Mouse (Mus musculus): ENCODE measurements around the gene Snx29.
"Not testable (repeated sequence)": the region's sequence is repeated elsewhere in the genome, so short reads cannot be mapped to it uniquely, and the experiment has no call there.

The Snx29 gene

GRCm38 (mm10) chr16:11501138-11501537, 178.4 kb downstream of the Snx29 start:
- peak; percentile 14 for DNase-seq

GRCm38 (mm10) chr16:11501611-11502010, 178.9 kb downstream of the Snx29 start:
- no peak for DNase-seq

DNA sequence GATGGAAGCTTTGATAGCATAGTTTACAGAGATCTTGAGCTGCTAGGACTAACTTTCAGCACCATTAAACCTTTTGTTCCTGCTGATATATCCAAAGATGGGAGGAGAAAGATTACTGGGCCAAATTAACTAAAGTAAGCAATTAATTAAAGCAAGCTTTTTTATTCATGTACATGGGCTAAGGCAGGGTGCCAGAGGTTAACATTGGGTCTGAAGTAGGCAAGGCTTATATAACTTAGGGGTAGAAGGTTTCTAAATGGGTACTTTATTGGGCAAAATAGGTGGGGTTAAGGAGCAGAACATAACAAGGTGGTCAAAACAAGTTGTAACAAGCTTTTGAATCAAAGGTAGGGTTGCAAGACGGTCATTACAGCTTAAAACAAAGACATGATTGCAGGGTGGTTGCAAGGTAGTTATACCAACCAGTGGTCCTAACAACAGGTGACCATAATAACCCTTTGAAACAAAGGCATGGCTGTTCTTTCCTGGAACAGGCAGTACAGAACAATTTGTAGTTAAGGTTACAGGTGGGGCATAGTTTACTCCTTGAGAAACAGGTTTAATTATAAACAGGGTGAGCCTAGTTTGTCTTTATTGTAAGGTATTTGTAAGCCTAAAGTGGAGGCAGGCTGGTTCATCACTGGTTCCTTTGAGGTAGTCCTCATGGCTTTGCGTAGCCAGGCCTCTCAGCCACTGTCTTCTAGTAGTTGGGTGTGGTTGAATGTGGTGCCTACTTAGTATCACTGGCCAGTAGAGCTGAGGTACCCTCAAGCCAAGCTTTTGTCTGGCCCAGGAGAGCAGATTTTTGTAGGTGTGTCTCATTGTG, 182.2 kb downstream of the Snx29 start:
- no peak for DNase-seq

DNA sequence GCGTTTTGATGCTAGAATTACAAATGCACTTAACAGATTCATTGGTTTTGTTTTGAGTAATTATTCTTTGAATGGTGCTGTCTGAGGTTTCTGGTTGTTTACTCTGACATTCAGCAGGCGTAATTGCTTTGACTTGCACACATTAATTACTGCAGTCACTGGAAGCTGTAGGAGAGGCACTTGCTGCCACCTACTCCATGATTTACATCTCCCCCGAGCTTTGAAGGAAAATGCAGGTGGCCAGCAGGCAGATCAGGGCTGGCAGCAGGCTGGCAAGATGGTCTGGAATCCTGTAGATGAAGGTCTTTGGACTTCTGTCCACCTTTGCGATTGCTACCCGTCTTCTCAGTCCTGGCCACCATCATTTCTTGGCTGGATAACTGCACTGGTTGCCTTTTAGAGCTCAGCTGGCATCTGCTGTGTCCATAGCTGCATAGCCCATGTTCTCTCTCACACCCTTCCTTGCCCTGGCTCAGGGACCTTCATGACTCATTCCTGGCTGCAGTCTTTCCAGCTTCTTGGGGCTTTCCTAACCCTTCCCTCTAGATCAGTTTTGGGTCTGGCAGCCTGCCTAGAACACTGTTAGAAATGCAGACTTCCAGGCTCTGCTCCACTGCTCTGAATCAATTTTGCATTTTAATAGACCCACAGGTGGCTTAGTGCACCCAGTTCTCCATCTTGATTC, 182.9 kb downstream of the Snx29 start:
- no peak for DNase-seq

GRCm38 (mm10) chr16:11507188-11507731, 184.6 kb downstream of the Snx29 start:
- no peak for DNase-seq

DNA sequence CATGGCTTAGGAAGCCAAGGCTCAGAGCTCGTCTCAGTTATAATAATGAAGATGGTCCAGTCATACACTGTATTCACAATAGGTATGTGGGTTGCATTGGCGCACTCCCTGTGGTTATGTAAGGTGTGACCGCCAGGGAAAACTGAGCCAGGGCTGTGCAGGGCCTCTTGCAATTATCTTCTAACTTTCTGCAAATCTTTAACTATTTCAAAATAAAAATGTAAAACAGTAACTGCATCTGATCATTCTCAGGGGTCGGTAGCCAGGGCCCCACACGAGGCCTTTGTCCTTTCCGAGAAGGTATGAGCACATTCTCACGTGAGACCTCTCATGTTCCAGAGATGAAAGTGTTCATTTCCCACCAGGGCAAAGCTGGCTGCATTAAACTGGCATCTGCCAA, 185.6 kb downstream of the Snx29 start:
- DNase-seq: no peak

- no peak for DNase-seq
These were observed 187.7 kb downstream of the Snx29 start for GRCm38 (mm10) chr16:11510416-11510815.

GRCm38 (mm10) chr16:11510854-11511253, 188.1 kb downstream of the Snx29 start:
- DNase-seq: no peak

- not testable (repeated sequence) for DNase-seq
These were observed 189.0 kb downstream of the Snx29 start for GRCm38 (mm10) chr16:11511696-11512095.

GRCm38 (mm10) chr16:11516681-11517080, 194.0 kb downstream of the Snx29 start:
- no peak for DNase-seq

- DNase-seq: no peak
These were observed 194.7 kb downstream of the Snx29 start for GRCm38 (mm10) chr16:11517385-11517784.

DNA sequence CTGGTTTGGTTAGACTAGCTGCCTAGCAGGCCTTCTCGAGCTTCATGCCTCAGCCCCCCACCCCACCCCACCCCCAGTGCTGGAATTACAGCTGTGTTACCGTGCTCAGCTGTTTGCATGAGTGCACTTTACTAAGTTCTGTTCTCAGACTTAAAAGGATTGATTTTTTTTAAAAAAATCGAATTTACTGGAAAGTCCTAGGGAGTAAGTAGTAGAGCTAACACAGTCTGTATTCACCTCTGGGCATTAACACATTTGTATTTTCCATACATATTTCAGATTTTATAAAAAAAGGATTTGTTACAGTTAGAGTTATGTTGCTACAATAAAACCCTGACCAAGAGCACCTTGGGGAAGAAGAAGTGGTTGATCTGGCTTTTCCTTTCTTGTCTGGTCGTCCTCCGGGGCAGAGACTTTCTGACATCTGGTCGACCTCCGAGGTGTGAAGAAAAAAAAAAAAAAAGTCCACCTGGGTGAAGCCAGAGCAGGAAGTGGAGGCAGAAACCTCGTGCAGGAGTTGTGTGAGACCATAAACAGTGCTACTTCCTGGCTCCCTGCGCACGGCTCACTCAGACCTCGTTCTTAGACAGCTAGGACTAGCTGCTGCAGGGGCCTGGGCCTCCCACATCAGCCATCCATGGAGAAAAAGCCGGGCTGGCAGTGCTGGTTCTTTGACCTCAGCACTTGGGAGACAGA, 196.2 kb downstream of the Snx29 start:
- DNase-seq: peak; percentile 52

DNA sequence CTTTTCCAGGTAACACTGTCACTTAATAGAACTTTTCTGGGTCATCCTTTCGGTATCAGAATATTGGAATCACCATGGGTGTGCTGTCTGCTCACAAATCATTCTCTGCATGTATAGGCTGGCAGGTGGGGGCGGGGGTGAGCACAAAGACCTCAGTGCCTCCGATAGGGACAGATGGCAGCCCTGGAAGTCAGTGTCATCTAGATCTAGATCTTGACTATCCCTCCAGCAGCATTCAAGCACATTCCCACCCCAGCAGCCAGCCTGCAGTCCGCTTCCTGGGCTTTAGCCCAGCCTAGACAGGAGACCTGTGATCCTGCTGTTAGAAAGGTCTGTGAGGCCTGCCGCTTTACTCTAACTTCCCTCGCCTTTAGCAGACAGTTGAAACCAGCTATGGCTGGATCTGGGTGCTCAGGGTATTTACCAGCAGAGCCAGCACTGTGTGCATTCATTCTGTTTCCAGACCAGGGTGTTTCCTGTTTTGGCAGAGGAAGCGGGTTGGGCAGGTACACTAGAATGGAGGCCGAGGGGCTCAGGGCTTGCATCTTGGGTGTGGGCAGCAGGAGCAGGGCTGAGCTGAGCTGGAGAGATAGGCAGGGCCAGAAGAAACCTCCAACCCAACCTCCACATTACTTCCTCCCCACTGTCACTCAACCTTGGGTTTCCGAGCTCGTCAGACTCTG, 203.5 kb downstream of the Snx29 start:
- peak; percentile 36 for DNase-seq

DNA sequence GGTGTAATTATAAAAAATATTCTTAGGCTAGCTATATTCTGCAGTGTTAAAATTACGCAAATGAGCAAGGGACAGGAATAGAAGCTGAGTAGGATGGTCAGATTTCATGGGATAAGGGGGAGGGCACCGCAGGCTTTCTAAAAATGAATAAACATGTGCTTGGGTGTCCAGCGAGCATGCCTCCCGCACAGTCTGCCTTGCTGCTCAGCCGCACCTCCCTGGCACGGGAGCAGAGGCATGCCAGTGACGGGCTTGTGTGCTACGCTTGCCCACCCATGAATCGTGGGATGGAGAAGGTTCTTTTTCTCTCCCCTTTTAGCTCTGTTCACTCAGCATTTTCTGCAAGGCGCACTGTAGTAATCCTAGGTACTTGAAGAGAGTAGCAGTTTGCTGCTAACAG, 204.3 kb downstream of the Snx29 start:
- no peak for DNase-seq

GRCm38 (mm10) chr16:11530466-11531194, 207.9 kb downstream of the Snx29 start:
- DNase-seq: no peak

GRCm38 (mm10) chr16:11531441-11531840, 208.7 kb downstream of the Snx29 start:
- no peak for DNase-seq

DNA sequence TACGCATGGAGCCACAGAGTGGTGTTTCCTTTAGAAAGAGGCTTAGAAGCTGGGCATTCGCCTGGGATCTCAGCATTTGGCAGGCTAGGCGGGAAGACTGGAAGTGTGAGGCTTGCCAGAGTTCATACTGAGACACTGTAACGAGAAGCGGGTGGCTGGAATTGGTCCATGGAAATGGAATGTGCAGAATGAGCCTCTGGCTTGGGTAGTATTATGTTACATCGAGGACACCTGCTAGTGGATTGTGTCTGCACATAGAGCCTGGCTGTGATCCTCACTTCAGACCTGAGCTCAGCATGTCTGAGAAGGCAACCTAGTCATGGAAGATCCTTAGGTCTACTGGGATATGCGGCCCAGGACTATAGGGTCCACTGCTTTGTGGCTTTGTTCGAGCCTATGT, 209.9 kb downstream of the Snx29 start:
- no peak for DNase-seq

DNA sequence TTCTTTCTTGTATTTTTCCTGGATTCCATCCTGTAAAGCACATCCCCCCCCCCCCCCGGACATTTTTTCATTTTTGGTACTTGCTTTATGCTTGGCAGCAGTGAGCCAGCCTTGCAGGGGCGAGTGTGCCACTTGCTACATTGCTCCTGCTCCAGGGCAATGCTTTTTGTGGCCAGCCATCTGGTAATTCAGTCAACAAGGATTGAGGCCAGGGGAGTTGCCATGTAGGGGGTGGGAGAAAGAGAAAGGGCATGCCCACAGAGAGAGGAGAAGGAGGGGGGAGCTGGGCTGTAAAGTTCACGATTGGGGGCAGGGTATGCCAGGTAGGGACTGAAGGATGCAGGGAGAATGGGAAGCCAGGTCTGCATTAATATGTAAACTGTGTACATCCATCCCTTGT, 210.7 kb downstream of the Snx29 start:
- DNase-seq: no peak

- no peak for DNase-seq
These were observed 215.0 kb downstream of the Snx29 start for GRCm38 (mm10) chr16:11537663-11538062.

GRCm38 (mm10) chr16:11538191-11538590, 215.5 kb downstream of the Snx29 start:
- no peak for DNase-seq

GRCm38 (mm10) chr16:11540961-11541360, 218.3 kb downstream of the Snx29 start:
- DNase-seq: no peak

DNA sequence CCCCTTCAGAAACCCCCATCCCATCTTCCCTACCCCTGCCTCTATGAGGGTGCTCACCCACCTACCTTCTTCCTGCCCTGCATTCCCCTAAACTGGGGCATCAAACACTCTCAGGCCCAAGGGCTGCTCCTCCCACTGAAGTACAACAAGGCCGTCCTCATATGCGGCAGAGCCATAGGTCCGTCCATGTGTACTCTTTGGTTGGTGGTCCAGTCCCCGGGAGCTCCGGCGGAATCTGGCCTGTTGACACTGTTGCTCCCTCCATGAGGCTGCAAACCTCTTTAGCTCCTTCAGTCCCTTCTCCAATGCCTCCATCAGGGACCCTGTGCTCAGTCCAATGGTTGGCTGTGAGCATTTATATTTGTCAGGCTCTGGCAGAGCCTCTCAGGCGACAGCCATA, 219.1 kb downstream of the Snx29 start:
- no peak for DNase-seq

Data from thymus, postnatal 14 days (tissue).